Mouse (Mus musculus): Measurements from ENCODE around the gene Apod. TPM values are rescaled to one million over a fixed set of nuclear protein-coding genes. Genes with fewer than 3 reads are reported as not detected.

Gene Apod
- 42.1 and 47.7 TPM in 2 replicates for polyA plus RNA-seq (2014; fragmentation: Nextera tagmentation; extraction: Ambion mirVana)

- Histone ChIP-seq H3K4me2 (ENCODE audit: low read depth, low read length, severe bottlenecking) (no peak within 1 kb of the TSS), H3K4me3 (ENCODE audit: low read depth, low read length) (no peak within 1 kb of the TSS), H3K27me3 (ENCODE audit: control insufficient read depth, insufficient read depth, low read length) (no peaks in the 10 kb centered on the region), H3K4me1 (replicated peaks; ENCODE audit: control insufficient read depth, insufficient read depth, low read length) (0 out of 2 replicates have a peak, but pooled peaks cover 5% of the 10 kb centered on the region), H3K9me3 (ENCODE audit: control insufficient read depth, low read length) (no peaks in the 10 kb centered on the region), H3K9ac (ENCODE audit: low read length) (no peak within 1 kb of the TSS), H3K36me3 (ENCODE audit: control insufficient read depth, insufficient read depth, low read length) (no peaks in the 10 kb centered on the region), H3K27ac (ENCODE audit: low read depth, low read length) (no peak within 1 kb of the TSS)
- DNase-seq (ENCODE audit: low spot score) (no peak), ATAC-seq (replicated peaks; ENCODE audit: low FRiP score) (no peak)
- WGBS = 48% methylated on average over 9 of the region's 9 CpGs
Measured at GRCm38 (mm10) chr16:31314497-31315233, at the start of gene Apod. Gene Apod, minus strand, starts transcription at chr16:31314808.

GRCm38 (mm10) chr16:31363685-31364436 is 49.3 kb upstream of the Apod start:
- Histone ChIP-seq H3K9me3 (ENCODE audit: control insufficient read depth, low read length) (no peaks in the 10 kb centered on the region), H3K9ac (ENCODE audit: low read length) (no peak overlapping the region), H3K27me3 (ENCODE audit: control insufficient read depth, insufficient read depth, low read length) (no peaks in the 10 kb centered on the region), H3K4me1 (replicated peaks; ENCODE audit: control insufficient read depth, insufficient read depth, low read length) (no peaks in the 10 kb centered on the region), H3K27ac (ENCODE audit: low read depth, low read length) (no peak overlapping the region), H3K4me3 (ENCODE audit: low read depth, low read length) (no peak overlapping the region), H3K4me2 (ENCODE audit: low read depth, low read length, severe bottlenecking) (no peak overlapping the region), H3K36me3 (ENCODE audit: control insufficient read depth, insufficient read depth, low read length) (no peaks in the 10 kb centered on the region)
- DNase-seq (ENCODE audit: low spot score) = no peak
- ATAC-seq (replicated peaks; ENCODE audit: low FRiP score) = no peak
- 84% methylated on average over 11 of the region's 11 CpGs for WGBS

GRCm38 (mm10) chr16:31359542-31359941 is 44.9 kb upstream of the Apod start:
- no peaks in the 10 kb centered on the region for H3K27me3 ChIP-seq (ENCODE audit: control insufficient read depth, insufficient read depth, low read length)
- ATAC-seq (replicated peaks; ENCODE audit: low FRiP score) (no peak), DNase-seq (ENCODE audit: low spot score) (no peak)
- H3K9ac ChIP-seq (ENCODE audit: low read length) = no peak overlapping the region
- H3K4me2 ChIP-seq (ENCODE audit: low read depth, low read length, severe bottlenecking) = no peak overlapping the region
- no peaks in the 10 kb centered on the region for H3K9me3 ChIP-seq (ENCODE audit: control insufficient read depth, low read length)
- no peaks in the 10 kb centered on the region for H3K4me1 ChIP-seq (replicated peaks; ENCODE audit: control insufficient read depth, insufficient read depth, low read length)
- H3K36me3 ChIP-seq (ENCODE audit: control insufficient read depth, insufficient read depth, low read length) = no peaks in the 10 kb centered on the region
- H3K4me3 ChIP-seq (ENCODE audit: low read depth, low read length) = no peak overlapping the region
- no peak overlapping the region for H3K27ac ChIP-seq (ENCODE audit: low read depth, low read length)
- WGBS = 62% methylated on average over 5 of the region's 5 CpGs

GRCm38 (mm10) chr16:31358991-31359390 is 44.4 kb upstream of the Apod start:
- ATAC-seq (replicated peaks; ENCODE audit: low FRiP score) (no peak), DNase-seq (ENCODE audit: low spot score) (no peak)
- Histone ChIP-seq H3K9ac (ENCODE audit: low read length) (no peak overlapping the region), H3K4me1 (replicated peaks; ENCODE audit: control insufficient read depth, insufficient read depth, low read length) (no peaks in the 10 kb centered on the region), H3K27ac (ENCODE audit: low read depth, low read length) (no peak overlapping the region), H3K9me3 (ENCODE audit: control insufficient read depth, low read length) (no peaks in the 10 kb centered on the region), H3K36me3 (ENCODE audit: control insufficient read depth, insufficient read depth, low read length) (no peaks in the 10 kb centered on the region), H3K27me3 (ENCODE audit: control insufficient read depth, insufficient read depth, low read length) (no peaks in the 10 kb centered on the region), H3K4me2 (ENCODE audit: low read depth, low read length, severe bottlenecking) (no peak overlapping the region), H3K4me3 (ENCODE audit: low read depth, low read length) (no peak overlapping the region)
- 38% methylated on average over 9 of the region's 9 CpGs for WGBS

- Histone ChIP-seq H3K4me3 (ENCODE audit: low read depth, low read length) (no peak overlapping the region), H3K4me2 (ENCODE audit: low read depth, low read length, severe bottlenecking) (no peak overlapping the region)
Measured at GRCm38 (mm10) chr16:31358576-31358975, 44.0 kb upstream of the Apod start.

GRCm38 (mm10) chr16:31355882-31356281 is 41.3 kb upstream of the Apod start:
- Histone ChIP-seq H3K4me3 (ENCODE audit: low read depth, low read length) (no peak overlapping the region), H3K9ac (ENCODE audit: low read length) (no peak overlapping the region), H3K4me2 (ENCODE audit: low read depth, low read length, severe bottlenecking) (no peak overlapping the region), H3K9me3 (ENCODE audit: control insufficient read depth, low read length) (no peaks in the 10 kb centered on the region), H3K36me3 (ENCODE audit: control insufficient read depth, insufficient read depth, low read length) (no peaks in the 10 kb centered on the region), H3K27ac (ENCODE audit: low read depth, low read length) (no peak overlapping the region), H3K27me3 (ENCODE audit: control insufficient read depth, insufficient read depth, low read length) (no peaks in the 10 kb centered on the region), H3K4me1 (replicated peaks; ENCODE audit: control insufficient read depth, insufficient read depth, low read length) (no peaks in the 10 kb centered on the region)
- no peak for ATAC-seq (replicated peaks; ENCODE audit: low FRiP score)
- DNase-seq (ENCODE audit: low spot score) = no peak
- 65% methylated on average over 6 of the region's 6 CpGs for WGBS

More at GRCm38 (mm10) chr16:31358576-31358975, 44.0 kb upstream of the Apod start:
- Histone ChIP-seq H3K27me3 (ENCODE audit: control insufficient read depth, insufficient read depth, low read length) (no peaks in the 10 kb centered on the region), H3K9ac (ENCODE audit: low read length) (no peak overlapping the region), H3K9me3 (ENCODE audit: control insufficient read depth, low read length) (no peaks in the 10 kb centered on the region), H3K36me3 (ENCODE audit: control insufficient read depth, insufficient read depth, low read length) (no peaks in the 10 kb centered on the region), H3K27ac (ENCODE audit: low read depth, low read length) (no peak overlapping the region), H3K4me1 (replicated peaks; ENCODE audit: control insufficient read depth, insufficient read depth, low read length) (no peaks in the 10 kb centered on the region)
- 39% methylated on average over 15 of the region's 15 CpGs for WGBS
- ATAC-seq (replicated peaks; ENCODE audit: low FRiP score) = no peak
- no peak for DNase-seq (ENCODE audit: low spot score)

- Histone ChIP-seq H3K4me3 (ENCODE audit: low read depth, low read length) (no peak overlapping the region), H3K27me3 (ENCODE audit: control insufficient read depth, insufficient read depth, low read length) (no peaks in the 10 kb centered on the region), H3K4me1 (replicated peaks; ENCODE audit: control insufficient read depth, insufficient read depth, low read length) (no peaks in the 10 kb centered on the region), H3K9me3 (ENCODE audit: control insufficient read depth, low read length) (no peaks in the 10 kb centered on the region), H3K36me3 (ENCODE audit: control insufficient read depth, insufficient read depth, low read length) (no peaks in the 10 kb centered on the region), H3K9ac (ENCODE audit: low read length) (no peak overlapping the region), H3K4me2 (ENCODE audit: low read depth, low read length, severe bottlenecking) (no peak overlapping the region), H3K27ac (ENCODE audit: low read depth, low read length) (no peak overlapping the region)
- DNase-seq (ENCODE audit: low spot score) = peak; percentile 87
- WGBS = 32% methylated on average over 17 of the region's 17 CpGs
- ATAC-seq (replicated peaks; ENCODE audit: low FRiP score) = peak; percentile 56; the same call in 1 of the 2 replicates
Measured at GRCm38 (mm10) chr16:31354341-31355329, 40.0 kb upstream of the Apod start.

GRCm38 (mm10) chr16:31352996-31353395 is 38.4 kb upstream of the Apod start:
- H3K4me2 ChIP-seq (ENCODE audit: low read depth, low read length, severe bottlenecking) = no peak overlapping the region
- DNase-seq (ENCODE audit: low spot score) = no peak
- no peak overlapping the region for H3K9ac ChIP-seq (ENCODE audit: low read length)
- H3K36me3 ChIP-seq (ENCODE audit: control insufficient read depth, insufficient read depth, low read length) = no peaks in the 10 kb centered on the region
- H3K4me3 ChIP-seq (ENCODE audit: low read depth, low read length) = no peak overlapping the region
- H3K27ac ChIP-seq (ENCODE audit: low read depth, low read length) = no peak overlapping the region
- 68% methylated on average over 4 of the region's 4 CpGs for WGBS
- H3K4me1 ChIP-seq (replicated peaks; ENCODE audit: control insufficient read depth, insufficient read depth, low read length) = no peaks in the 10 kb centered on the region
- H3K27me3 ChIP-seq (ENCODE audit: control insufficient read depth, insufficient read depth, low read length) = no peaks in the 10 kb centered on the region
- H3K9me3 ChIP-seq (ENCODE audit: control insufficient read depth, low read length) = no peaks in the 10 kb centered on the region
- ATAC-seq (replicated peaks; ENCODE audit: low FRiP score) = no peak

Measured in forebrain, embryonic 11.5 days (tissue).